Mouse (Mus musculus) brain, adult 2 months (tissue): ENCODE data around the gene Inha.

ENCODE experiments used
- DNase-seq: peaks from one replicate; pipeline ENCODE4 v3.0.0; 2011; ENCODE audit warnings: low read depth, low spot score

Inha gene

GRCm38 (mm10) chr1:75521321-75522031, 14.6 kb downstream of the Inha start, which contains the start of gene Stk11ip:
TSS of gene Stk11ip (plus strand) at chr1:75521529.
- DNase-seq: peak; percentile 96

- no peak for DNase-seq
Measured at GRCm38 (mm10) chr1:75524679-75525078, 17.8 kb downstream of the Inha start.

GRCm38 (mm10) chr1:75530546-75530945, 23.7 kb downstream of the Inha start:
- peak; percentile 30 for DNase-seq

GRCm38 (mm10) chr1:75532280-75533172, 25.6 kb downstream of the Inha start:
- no peak for DNase-seq

GRCm38 (mm10) chr1:75533325-75534252, 26.7 kb downstream of the Inha start:
- no peak for DNase-seq

GRCm38 (mm10) chr1:75537587-75537986, 30.7 kb downstream of the Inha start:
- DNase-seq: no peak

GRCm38 (mm10) chr1:75538597-75539190, 31.8 kb downstream of the Inha start:
- no peak for DNase-seq

- no peak for DNase-seq
Measured at GRCm38 (mm10) chr1:75541496-75541895, 34.6 kb downstream of the Inha start.

GRCm38 (mm10) chr1:75544351-75544750, 37.5 kb downstream of the Inha start:
- no peak for DNase-seq

GRCm38 (mm10) chr1:75545965-75546956, 39.4 kb downstream of the Inha start, which contains the start of gene Slc4a3:
TSS of gene Slc4a3 (plus strand) at chr1:75546266.
- peak; percentile 80 for DNase-seq

- no peak for DNase-seq
Measured at GRCm38 (mm10) chr1:75547351-75547750, 40.5 kb downstream of the Inha start.

- DNase-seq: no peak
Measured at GRCm38 (mm10) chr1:75548083-75548482, 41.2 kb downstream of the Inha start.

GRCm38 (mm10) chr1:75548871-75549270, 42.0 kb downstream of the Inha start:
- peak; percentile 49 for DNase-seq

- DNase-seq: no peak
Measured at GRCm38 (mm10) chr1:75549289-75550279, 42.7 kb downstream of the Inha start.

GRCm38 (mm10) chr1:75550586-75550985, 43.7 kb downstream of the Inha start:
- no peak for DNase-seq

- no peak for DNase-seq
Measured at GRCm38 (mm10) chr1:75555680-75556079, 48.8 kb downstream of the Inha start.

GRCm38 (mm10) chr1:75556143-75556781, 49.4 kb downstream of the Inha start:
- peak; percentile 84 for DNase-seq

- DNase-seq: no peak
Measured at GRCm38 (mm10) chr1:75557041-75557440, 50.2 kb downstream of the Inha start.
